Mouse (Mus musculus) myocyte (in vitro differentiated cells): Measurements from ENCODE around the gene Rgs9. TPM values are rescaled to one million over a fixed set of nuclear protein-coding genes. Genes with fewer than 3 reads are reported as not detected.
A peak's percentile ranks its signal among the peaks of the same experiment; 100 is the strongest.
"Not testable (repeated sequence)": the region's sequence is repeated elsewhere in the genome, so short reads cannot be mapped to it uniquely, and the experiment has no call there.

Source experiments
- H3K27me3 ChIP-seq: one replicate; pipeline ENCODE4 v1.6.1; 2011; ENCODE audit not compliant: control insufficient read depth, insufficient read depth, insufficient read length
- H3K36me3 ChIP-seq: one replicate; pipeline ENCODE4 v1.6.1; 2011; ENCODE audit not compliant: control insufficient read depth, insufficient read depth
- H3K4me2 ChIP-seq: one replicate; pipeline ENCODE4 v1.6.1; 2011; ENCODE audit warnings: low read depth, control low read depth
- H3K4me3 ChIP-seq: one replicate; pipeline ENCODE4 v1.5.1; 2011; ENCODE audit warnings: mild to moderate bottlenecking, control low read depth, moderate library complexity
- H3K79me2 ChIP-seq: one replicate; pipeline ENCODE4 v1.6.1; 2011; ENCODE audit not compliant: control insufficient read depth, insufficient read depth
- H3ac ChIP-seq: one replicate; pipeline ENCODE4 v1.6.1; 2011; ENCODE audit not compliant: control insufficient read depth, insufficient read length
- CEBPB ChIP-seq: IDR thresholded peaks from 2 replicates; pipeline ENCODE4 v1.6.1; 2011; ENCODE audit warnings: mild to moderate bottlenecking, moderate library complexity; ENCODE audit not compliant: poor library complexity, insufficient read depth, severe bottlenecking
- E2F4 ChIP-seq: IDR thresholded peaks from one replicate; pipeline ENCODE4 v1.6.1; 2011; ENCODE audit warnings: mild to moderate bottlenecking, control low read depth, moderate library complexity; ENCODE audit not compliant: insufficient read depth
- MAX ChIP-seq: IDR thresholded peaks from one replicate; pipeline ENCODE4 v1.6.1; 2011; ENCODE audit warnings: low read depth, mild to moderate bottlenecking, control low read depth
- MYOD1 ChIP-seq, 3 experiments: IDR thresholded peaks; one replicate each; pipeline ENCODE4 v1.6.1; 2011; ENCODE audit warnings: control low read depth in 2 of 3, low read depth in 2 of 3, mild to moderate bottlenecking in 2 of 3, moderate library complexity in 1 of 3; ENCODE audit not compliant: insufficient read length in 2 of 3, control insufficient read depth in 1 of 3
- MYOG ChIP-seq, 3 experiments: IDR thresholded peaks; one replicate each; pipeline ENCODE4 v1.6.1; 2011; ENCODE audit warnings: control low read depth in 2 of 3, low read depth in 2 of 3, mild to moderate bottlenecking in 2 of 3; ENCODE audit not compliant: insufficient read length in 2 of 3, control insufficient read depth in 1 of 3, insufficient read depth in 1 of 3
- POLR2A ChIP-seq: IDR thresholded peaks from one replicate; pipeline ENCODE4 v1.6.1; 2011; ENCODE audit warnings: low read depth, mild to moderate bottlenecking, control low read depth, moderate library complexity; ENCODE audit not compliant: insufficient read length
- POLR2AphosphoS2 ChIP-seq: IDR thresholded peaks from one replicate; pipeline ENCODE4 v1.6.1; 2011; ENCODE audit warnings: low read depth, control low read depth; ENCODE audit not compliant: insufficient read length
- REST ChIP-seq: IDR thresholded peaks from one replicate; pipeline ENCODE4 v1.6.1; 2011; ENCODE audit warnings: mild to moderate bottlenecking, control low read depth, moderate library complexity; ENCODE audit not compliant: insufficient read depth, insufficient read length
- SRF ChIP-seq: IDR thresholded peaks from one replicate; pipeline ENCODE4 v1.6.1; 2011; ENCODE audit warnings: low read depth; ENCODE audit not compliant: control insufficient read depth, insufficient read length
- TCF12 ChIP-seq: IDR thresholded peaks from one replicate; pipeline ENCODE4 v1.6.1; 2011; ENCODE audit warnings: mild to moderate bottlenecking, control low read depth; ENCODE audit not compliant: poor library complexity, insufficient read depth, severe bottlenecking
- TCF3 ChIP-seq: IDR thresholded peaks from one replicate; pipeline ENCODE4 v1.6.1; 2011; ENCODE audit warnings: low read depth, control low read depth; ENCODE audit not compliant: insufficient read length
- USF1 ChIP-seq: IDR thresholded peaks from one replicate; pipeline ENCODE4 v1.6.1; 2011; ENCODE audit warnings: low read depth, mild to moderate bottlenecking, control low read depth, moderate library complexity
- polyA plus RNA-seq: library from polyadenylated mRNA; unstranded; fragments of >200 nt; fragmentation: generic; extraction: Trizol; gene quantifications from one replicate; pipeline ENCODE4 v1.2.1, GENCODE M21; 2012; ENCODE audit warnings: missing spikeins

The Rgs9 gene
- not detected for polyA plus RNA-seq

DNA sequence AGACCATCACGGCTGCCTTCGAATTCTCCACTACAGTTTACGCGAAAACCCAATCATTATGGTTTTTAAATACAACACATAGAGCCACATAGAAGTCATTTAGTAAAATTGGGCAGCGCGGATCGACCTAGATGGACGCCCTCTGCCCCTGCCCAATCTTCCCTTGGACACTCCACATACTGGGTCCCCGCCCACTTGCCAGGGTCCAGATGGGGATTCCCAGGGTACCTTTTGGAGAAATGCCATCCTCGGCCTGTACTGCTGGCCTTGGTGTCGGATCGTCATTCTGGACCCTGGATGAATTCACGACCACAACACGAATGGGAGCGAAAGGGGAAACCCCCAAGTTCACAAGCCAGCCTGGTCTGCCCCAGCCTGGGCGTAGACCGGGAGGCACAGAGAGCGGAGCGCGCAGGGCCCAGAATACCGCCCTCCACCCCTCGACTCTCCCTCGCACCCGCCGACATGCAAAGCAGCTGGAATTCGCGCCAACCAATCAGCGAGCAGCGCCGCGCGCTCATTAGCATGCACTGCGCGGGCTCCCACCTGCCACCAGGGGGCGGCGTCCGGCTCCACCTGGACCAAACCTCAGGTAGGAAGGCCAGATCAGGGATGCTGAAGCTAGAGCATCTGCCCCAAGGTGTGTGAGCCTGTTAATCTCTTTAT, at the start of gene Rgs9:
Gene Rgs9 (minus strand): TSS at position 420 of the 666 bp plus-strand sequence.
- H3K4me3 ChIP-seq: no peak within 1 kb of the TSS
- H3K36me3 ChIP-seq: no peaks in the 10 kb centered on the region
- no peaks in the 10 kb centered on the region for H3K79me2 ChIP-seq
- H3ac ChIP-seq: no peak within 1 kb of the TSS
- TF ChIP-seq REST (no peak), TCF12 (no peak), CEBPB (no peak), TCF3 (no peak), POLR2A (no peak), MAX (no peak), POLR2AphosphoS2 (no peak), SRF (no peak), E2F4 (no peak), USF1 (no peak)
- H3K4me2 ChIP-seq: peak within 1 kb of the TSS; percentile 42
- no peaks in the 10 kb centered on the region for H3K27me3 ChIP-seq

DNA sequence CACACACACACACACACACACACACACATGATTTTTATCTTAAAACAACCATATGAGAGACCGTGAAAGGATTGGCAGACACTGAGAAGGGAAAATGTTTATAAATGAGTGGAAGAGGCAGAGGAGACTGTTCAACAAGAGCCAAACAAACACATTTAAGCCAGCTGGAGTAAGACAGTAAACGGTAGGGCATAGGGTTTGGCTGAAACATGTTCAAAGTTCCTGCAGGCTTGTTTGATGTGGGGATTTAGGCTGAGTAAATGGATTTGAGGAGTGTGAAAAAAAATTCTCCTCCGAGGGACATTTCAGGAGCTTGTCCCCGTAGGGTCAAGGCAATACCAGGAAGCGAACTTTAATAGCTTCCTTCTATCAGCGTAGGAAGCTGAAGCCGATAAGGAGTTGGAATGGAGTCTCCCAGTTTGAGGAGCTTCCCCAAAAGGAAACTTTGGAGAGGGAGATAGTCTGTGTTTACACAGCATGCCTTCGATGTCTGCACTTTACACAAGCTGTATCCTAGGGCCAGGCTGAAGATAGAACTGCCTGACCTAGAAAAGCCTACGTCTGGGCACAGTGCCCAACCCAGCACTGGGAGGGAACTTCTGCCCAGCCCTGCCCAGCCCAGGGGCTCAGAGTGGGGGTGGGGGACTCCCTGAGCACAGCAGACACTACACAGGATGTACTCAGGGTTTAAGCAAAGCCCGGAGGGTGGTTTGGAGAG, 49.5 kb upstream of the Rgs9 start:
- H3K4me3 ChIP-seq: no peak overlapping the region

DNA sequence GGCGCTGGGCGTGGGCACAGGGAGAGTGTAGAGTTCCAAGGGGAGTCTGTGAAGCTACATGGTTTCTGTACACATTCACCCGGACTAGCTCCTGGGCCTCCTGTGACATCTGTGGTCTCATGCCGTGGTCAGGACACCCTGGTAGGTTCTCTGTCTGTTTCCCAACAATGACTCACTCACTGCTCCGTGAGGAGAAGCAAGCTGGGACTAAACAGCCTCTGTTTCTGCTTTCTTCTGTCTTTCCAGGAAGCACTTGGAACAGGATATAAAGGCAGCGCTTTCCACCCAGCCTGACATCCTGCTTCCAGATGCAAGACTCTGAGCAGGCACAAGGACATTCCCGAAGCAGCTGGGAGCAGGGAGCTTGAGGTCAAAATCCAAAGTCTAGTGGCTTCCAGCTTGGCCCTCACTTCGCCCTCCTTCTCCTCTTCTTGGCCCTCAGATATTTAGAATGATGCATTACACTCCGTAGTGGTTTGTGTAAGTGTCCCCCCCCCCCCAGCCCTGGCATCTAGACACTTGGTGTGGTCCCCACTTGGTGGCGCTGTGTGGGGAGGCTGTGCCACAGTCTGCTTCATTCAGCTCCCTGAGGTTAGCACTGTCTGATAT, 46.2 kb upstream of the Rgs9 start:
- Histone ChIP-seq H3K4me3 (no peak overlapping the region), H3K36me3 (no peaks in the 10 kb centered on the region), H3K4me2 (peak overlapping the region; percentile 79), H3K79me2 (no peaks in the 10 kb centered on the region), H3ac (no peak overlapping the region), H3K27me3 (no peaks in the 10 kb centered on the region)
- no peak for TF ChIP-seq CEBPB
- no peak for TF ChIP-seq SRF
- TF ChIP-seq E2F4: no peak
- no peak for TF ChIP-seq TCF12
- TF ChIP-seq MAX: no peak
- no peak for TF ChIP-seq REST
- no peak for TF ChIP-seq TCF3
- TF ChIP-seq MYOD1 (IDR thresholded peaks at IDR 0.05; ENCODE audit: control insufficient read depth in 1 of 3, insufficient read length in 2 of 3, low read depth in 2 of 3): no peak
- TF ChIP-seq MYOG (IDR thresholded peaks at IDR 0.05; ENCODE audit: control insufficient read depth in 1 of 3, insufficient read depth in 1 of 3, insufficient read length in 2 of 3, low read depth in 2 of 3): no peak
- TF ChIP-seq POLR2AphosphoS2: no peak
- TF ChIP-seq POLR2A: no peak
- no peak for TF ChIP-seq USF1

More for the DNA sequence above, 49.5 kb upstream of the Rgs9 start:
- Histone ChIP-seq H3K27me3 (no peaks in the 10 kb centered on the region), H3K4me2 (peak overlapping the region; percentile 53), H3K36me3 (no peaks in the 10 kb centered on the region), H3ac (no peak overlapping the region), H3K79me2 (no peaks in the 10 kb centered on the region)
- no peak for TF ChIP-seq MAX
- no peak for TF ChIP-seq CEBPB
- no peak for TF ChIP-seq TCF3
- no peak for TF ChIP-seq POLR2A
- TF ChIP-seq E2F4: no peak
- TF ChIP-seq USF1: no peak
- TF ChIP-seq POLR2AphosphoS2: no peak
- TF ChIP-seq REST: no peak
- TF ChIP-seq TCF12: no peak
- no peak for TF ChIP-seq MYOD1 (IDR thresholded peaks at IDR 0.05; ENCODE audit: control insufficient read depth in 1 of 3, insufficient read length in 2 of 3, low read depth in 2 of 3)
- TF ChIP-seq SRF: no peak
- TF ChIP-seq MYOG (IDR thresholded peaks at IDR 0.05; ENCODE audit: control insufficient read depth in 1 of 3, insufficient read depth in 1 of 3, insufficient read length in 2 of 3, low read depth in 2 of 3): no peak

DNA sequence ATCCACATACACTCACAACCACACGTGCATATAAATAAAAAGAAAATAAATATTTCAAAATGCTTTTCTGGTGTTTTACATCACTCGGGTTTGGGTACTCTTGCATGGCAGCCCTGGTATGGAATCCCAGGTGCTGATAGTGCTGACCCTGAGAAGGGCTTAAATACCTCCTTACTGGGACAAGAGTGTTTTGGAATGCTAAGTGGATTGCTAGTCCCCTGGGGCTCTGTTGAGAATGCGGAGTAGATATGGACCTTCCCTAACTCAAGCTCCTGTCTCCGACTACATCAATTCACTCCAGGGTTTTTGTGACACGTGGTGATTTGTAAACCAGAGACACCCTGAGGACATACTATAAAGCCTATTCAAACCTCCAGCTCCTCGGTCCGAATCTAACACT, 45.6 kb upstream of the Rgs9 start:
- H3K36me3 ChIP-seq: no peaks in the 10 kb centered on the region
- H3K27me3 ChIP-seq: no peaks in the 10 kb centered on the region
- H3ac ChIP-seq: no peak overlapping the region
- TF ChIP-seq CEBPB (no peak), USF1 (no peak), MAX (no peak), MYOD1 (IDR thresholded peaks at IDR 0.05; ENCODE audit: control insufficient read depth in 1 of 3, insufficient read length in 2 of 3, low read depth in 2 of 3) (no peak), MYOG (IDR thresholded peaks at IDR 0.05; ENCODE audit: control insufficient read depth in 1 of 3, insufficient read depth in 1 of 3, insufficient read length in 2 of 3, low read depth in 2 of 3) (no peak), TCF12 (no peak), SRF (no peak), TCF3 (no peak), POLR2A (no peak), POLR2AphosphoS2 (no peak)
- no peak overlapping the region for H3K4me3 ChIP-seq
- no peaks in the 10 kb centered on the region for H3K79me2 ChIP-seq
- H3K4me2 ChIP-seq: peak overlapping the region; percentile 79

DNA sequence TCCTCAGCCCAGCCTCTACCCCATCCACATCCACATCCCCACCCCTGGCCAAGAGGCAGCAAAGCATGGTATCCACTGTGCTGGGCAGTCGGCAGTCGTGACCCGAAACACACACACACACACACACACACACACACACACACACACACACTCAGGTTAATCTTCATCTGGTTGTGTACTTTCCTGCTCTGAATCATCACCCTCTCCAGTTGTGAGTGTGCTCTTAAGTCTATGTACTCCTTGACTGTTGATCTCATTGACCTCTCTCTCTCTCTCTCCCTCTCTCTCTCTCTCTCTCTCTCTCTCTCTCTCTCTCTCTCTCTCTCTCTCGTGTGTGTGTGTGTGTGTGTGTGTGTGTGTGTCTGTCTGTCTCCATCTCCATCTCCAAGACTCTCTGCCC, 44.7 kb upstream of the Rgs9 start:
- not testable (repeated sequence) for H3K4me3 ChIP-seq, H3K79me2 ChIP-seq, H3ac ChIP-seq, H3K4me2 ChIP-seq, H3K27me3 ChIP-seq, H3K36me3 ChIP-seq
